Mouse (Mus musculus): ENCODE results near the gene Srgap3. TPM values are rescaled to one million over a fixed set of nuclear protein-coding genes. Genes with fewer than 3 reads are reported as not detected.

Srgap3 gene
- polyA plus RNA-seq, 1 experiment: 2.5 TPM

DNA sequence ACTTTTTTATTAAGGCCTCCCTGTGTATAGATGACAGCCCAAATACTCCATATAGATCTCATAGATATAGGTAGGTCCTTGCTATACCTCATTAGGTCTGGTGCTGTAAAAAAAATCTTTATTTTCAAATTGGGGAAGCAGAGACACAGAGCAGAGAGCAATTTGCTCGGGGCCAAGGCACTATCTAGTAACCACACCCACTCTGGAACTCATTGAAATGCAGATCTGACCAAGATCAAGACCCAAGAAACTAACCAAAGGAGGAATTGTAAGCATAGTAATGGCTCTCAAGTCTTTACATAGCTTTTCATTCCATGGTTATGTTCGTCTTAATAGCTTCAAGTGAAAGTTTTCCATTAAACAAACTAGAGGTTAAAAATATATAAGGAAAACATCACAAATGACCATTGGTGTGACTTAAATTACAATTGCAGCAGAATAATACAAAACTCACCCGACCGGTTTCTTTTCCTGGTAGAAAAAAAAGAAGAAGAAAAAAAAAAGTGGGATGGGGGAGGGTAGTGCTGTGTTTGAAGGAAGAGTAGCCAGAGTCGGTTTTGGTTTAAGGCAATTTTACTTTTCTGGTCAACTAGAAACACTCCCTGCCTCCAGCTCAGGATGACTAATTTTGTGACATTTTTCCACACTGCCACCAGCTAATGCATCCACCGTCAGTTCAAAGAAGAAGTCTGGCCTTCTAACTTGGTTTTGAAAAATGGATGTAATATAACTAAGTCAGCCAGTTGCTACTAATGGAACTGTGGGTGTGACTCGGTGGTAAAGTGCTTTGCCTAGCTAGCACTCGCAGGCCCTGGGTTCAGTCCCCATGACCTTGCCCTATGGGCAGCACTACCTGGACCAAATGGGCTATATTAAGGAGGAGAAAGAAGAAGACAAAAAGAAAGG, 3.4 kb upstream of the Srgap3 start:
- no peak for DNase-seq (ENCODE audit: low spot score)

DNA sequence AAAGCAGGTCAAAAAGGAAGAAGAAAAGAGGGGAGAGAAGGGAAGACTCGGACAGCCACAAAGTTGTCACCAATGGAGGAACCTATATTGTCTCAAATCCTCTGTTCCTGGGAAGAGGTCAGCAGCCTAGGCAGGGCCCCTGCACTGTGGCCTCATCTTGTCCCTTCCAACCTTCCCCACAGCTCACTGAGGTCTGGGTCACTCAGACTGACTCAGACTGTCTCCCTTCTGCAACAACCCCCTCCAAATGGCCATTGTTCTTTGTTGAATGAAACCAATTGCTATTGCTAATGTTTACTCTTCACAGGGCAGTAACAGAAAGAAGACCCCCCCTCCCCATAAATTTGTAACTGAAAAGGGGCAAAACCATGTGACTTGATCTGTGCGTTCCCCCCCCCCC, 2.2 kb upstream of the Srgap3 start:
- no peak for DNase-seq (ENCODE audit: low spot score)

DNA sequence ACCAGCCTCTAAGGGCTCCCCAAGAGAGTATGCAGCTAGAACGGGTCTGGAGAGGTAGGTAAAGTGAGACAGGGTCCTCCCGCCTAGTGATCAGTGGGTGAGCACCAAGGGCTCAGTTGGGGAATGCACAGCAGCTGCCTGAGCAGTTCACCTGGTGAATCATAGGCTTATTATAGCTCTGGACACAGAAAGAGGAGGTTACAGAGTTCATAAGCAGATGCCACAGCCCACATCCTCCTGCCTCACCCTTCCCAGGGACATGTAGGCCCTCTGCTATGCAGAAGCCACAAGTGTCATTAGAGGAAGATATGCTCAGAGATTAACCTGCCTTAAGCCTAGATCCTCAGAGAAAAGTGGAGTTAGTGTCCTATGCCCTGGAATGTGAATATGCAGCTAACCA, 1.4 kb upstream of the Srgap3 start:
- no peak for DNase-seq (ENCODE audit: low spot score)

DNA sequence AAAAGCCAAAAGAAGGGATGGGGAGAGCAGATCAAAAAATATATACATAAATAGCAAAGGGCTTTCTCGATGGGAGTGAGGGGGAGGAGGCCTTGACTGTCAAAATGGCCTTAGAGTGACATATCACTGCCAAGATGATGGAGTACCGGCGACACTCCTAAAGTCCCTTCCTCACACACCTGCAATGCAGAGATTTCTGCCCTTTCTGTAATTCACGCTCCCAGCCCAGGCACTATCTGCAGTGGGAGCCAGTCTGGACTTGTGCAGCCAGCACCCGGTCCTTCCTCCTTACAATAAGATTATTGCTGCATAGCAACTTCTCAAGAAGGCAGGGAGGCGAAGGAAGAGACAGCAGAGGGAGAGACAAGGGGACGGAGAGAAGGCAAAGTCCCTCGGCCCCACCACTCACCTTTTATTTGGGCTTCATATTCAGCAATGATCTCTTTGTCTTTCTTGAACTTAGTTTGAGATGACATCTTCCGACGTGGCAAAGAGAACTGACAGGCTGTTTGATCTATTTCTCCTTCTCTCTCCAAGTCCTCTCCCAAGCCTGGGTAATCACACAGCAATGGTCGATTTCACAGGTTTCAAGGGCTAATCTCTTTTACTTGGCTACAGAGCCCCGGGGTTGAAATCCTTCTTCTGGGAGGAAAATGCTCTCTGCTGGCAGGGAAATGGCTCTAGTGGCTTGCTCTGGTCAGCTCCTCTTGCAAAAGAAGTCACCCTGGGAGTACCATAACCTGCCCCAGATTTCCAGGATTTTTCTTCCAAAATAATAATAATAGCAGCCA, 850 bp downstream of the Srgap3 start:
- no peak for DNase-seq (ENCODE audit: low spot score)

DNA sequence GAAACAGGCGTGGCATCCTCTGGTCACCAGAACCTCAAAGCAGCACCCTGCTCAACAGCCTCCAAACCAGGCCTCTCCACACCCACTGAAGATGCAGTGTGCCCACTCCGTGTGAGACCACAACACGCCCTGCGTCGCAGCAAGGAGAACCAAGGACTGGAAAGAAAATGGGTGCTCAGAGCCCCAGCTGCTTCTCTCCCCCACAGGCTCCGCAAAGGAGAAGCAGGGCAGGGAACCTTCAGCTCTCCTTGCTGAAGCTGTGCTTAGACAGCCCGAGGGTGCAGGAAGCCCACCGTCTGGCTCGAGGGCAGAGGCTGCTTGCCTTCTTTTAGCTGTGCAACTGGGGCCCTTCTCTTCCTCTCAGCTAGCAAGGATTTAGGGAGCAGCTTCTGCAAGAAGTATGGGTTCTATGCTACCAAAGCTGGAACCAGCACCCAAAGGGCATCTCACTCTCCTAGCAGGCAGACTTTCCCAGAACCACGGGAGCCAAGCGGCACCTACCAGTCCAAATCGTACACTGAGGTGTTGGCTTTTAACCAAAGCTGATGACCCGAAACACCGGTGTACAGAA, 1.8 kb downstream of the Srgap3 start:
- no peak for DNase-seq (ENCODE audit: low spot score)

DNA sequence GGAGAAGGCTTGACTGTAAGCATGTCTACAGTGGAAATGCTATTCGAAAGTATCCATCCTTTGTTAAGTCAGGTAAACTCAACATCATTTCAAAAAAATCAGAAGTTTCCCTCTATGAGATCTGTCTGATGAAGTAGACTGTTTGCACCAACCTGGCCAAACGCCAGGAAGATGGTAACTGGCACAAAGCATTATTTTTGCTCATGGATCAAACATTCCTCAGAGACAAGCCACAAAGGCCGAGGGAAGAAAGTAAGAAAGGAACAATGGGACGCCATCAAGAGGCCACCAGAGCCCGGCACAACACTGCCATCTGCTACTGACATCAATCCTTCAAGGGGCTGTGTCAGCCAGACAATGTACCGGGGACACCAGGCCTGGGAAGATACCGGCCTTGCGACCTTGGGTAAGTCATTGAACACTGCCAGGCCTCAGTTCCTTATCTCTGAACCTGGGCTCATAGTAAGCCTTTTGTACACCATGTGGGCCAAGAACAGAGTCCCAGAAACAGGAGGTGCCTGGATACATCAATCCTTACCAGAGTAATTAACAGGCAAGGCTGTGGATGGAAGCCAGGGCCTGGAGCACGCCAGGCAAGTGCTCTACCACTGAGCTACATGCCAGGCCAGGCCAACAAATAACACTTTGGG, 3.3 kb downstream of the Srgap3 start:
- no peak for DNase-seq (ENCODE audit: low spot score)

DNA sequence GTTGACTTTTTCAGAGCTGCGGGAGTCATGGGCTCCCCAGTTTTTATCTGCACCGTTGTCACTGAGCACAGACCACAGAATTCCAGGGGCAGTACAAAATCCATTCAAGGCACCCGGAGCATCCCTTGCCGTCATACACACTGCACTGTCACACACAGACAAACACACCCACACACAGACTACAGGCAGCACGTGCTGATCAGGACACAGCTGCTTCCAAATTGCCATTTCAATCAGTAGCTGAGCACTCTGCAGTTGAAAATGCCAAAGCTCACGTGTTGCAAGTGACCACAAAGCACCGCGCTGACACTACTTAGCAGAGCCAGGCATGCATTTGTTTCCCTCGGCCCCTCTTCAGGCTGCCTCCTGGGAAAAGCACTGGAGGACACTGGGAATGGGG, 7.8 kb downstream of the Srgap3 start:
- DNase-seq (ENCODE audit: low spot score): no peak

DNA sequence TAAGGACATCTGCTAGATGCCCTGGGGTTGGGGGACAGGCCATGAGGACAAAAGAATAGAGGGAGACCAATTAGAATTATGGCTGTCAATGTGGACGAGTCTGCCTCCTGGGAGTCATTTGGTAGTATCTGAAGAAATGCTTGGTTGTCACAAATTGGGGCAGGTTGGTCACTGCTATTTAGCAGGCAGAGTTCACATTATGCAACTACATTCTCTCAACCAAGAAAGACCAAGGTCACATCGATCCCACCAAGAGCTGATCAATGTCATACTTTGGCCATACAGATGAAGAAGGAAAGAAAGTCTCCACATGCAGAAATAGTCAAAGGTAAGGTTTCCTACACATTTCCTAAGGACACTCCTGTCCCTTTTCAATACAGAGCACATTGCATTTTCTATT, 9.3 kb downstream of the Srgap3 start:
- DNase-seq (ENCODE audit: low spot score): no peak

DNA sequence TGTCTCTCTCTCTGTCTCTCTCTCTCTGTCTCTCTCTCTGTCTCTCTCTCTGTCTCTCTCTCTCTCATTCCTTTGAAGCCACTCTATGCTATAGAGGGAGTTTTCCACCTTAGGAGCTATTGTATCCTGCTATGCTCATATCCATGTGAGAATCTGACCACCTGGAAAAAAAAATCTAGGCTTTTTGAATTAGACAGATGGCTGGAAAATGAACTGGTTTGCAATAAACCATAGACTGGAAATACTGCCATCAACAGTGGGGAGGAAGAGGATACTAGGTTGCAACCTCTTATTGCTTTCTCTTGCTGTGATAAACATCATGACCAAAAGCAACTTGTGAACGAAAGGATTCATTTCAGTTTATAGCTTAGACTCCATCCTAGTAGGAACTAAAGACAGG, 12.6 kb downstream of the Srgap3 start:
- DNase-seq (ENCODE audit: low spot score): no peak

DNA sequence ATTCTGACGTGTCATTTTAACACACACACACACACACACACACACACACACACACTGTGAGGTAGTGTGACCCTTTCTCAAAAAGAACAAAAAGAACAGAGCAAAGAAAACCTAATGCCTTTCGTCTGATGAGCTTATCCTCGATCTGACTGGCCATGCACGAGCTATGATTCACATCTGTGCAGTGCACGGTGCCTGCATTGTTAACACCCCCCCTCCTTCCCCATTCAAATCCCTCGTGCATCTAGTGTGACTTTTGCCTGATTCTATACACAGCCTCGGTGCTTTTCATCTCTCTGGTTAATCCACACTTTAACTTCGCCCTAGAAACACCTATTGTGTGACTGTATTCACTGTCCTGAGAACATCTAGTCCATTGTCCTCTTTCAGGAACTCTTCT, 14.5 kb downstream of the Srgap3 start:
- DNase-seq (ENCODE audit: low spot score): no peak

DNA sequence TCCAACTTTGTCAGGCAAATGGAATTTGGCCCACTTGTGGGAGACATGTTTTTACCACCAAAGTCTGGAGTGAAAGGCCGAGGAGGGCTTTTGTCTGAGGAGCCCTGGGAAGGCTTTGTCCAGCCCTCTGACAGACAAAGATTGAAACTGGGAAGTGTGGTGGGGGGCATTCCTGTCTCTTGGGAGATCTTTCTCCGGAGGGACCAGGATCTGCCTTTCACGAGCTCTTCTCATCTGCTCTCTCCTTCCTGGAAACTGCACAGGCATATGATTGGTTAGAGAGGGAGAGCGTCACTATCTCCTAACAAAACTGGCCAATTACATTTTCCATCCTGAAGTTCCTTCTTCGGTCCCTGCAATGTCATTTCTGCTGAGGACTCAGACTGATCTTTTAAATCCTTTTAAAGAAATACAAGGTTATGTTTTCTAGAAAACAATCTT, 17.0 kb downstream of the Srgap3 start:
- no peak for DNase-seq (ENCODE audit: low spot score)

DNA sequence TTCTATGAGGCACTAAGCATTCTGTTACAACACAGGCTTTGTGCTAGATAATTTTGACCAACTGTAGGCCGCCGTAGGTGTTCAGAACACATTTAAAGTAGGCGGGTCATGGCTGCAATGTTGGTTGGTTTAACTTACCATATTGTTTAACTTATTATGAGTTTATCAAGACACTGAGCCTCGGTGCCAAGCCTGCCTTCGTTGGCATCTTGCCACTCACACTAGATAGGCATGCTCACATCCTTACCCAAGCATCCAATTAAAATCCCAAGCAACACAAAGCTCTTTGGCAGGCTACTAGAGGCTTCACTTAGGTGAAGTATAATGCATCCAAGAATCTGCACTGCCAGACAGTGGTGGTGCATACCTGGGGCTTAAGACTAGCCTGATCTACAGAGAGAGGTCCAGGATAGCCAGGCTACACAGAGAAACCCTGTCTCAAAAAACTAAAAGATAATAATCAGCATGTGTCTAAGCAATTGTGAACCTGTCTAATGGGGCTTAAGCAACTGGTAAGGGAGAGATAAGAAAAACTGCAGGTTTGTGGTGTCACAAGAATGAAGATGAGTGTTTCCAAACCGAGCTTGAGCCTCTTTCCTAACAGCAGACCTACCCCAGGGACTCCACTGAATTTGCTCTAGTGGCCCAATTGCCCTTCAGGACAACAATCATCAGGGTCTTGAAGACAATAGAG, 17.6 kb downstream of the Srgap3 start:
- no peak for DNase-seq (ENCODE audit: low spot score)

DNA sequence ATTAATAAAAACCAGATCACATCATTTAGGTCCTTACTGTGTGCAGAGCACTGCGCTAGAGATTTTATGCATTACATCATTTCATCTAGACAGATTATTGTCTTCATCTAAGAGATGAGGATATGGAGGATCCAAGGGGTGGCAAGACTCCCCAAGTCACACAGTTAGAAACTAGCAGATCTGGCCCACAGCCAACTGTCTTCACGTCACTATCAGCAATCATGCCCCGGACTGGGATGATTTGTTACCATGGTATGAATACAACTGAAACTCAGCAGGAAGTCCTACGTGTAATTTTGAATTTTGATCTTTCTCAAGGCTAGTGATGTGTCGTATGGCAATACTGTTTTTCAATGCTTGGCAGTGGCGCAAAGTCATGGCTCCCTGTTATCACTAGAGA, 18.2 kb downstream of the Srgap3 start:
- no peak for DNase-seq (ENCODE audit: low spot score)

DNA sequence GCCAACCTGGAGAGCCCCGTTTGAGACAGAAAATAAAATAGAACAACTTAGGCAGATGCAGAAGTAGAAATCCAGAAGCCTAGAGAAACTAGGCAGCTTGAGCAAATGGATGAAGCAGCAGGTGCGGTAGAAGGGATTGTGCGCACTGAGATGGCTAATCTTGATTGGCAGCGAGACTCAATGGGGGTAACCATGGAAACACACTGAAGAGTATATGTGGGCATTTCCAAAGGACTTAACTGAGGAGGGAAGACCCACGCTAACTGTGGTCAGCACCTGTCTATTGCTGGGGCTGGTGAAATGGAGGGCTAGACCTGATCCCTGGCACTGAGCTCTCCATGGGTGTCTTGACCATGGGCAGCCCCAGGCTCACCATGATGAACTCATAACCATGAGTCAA, 19.7 kb downstream of the Srgap3 start:
- DNase-seq (ENCODE audit: low spot score): no peak

DNA sequence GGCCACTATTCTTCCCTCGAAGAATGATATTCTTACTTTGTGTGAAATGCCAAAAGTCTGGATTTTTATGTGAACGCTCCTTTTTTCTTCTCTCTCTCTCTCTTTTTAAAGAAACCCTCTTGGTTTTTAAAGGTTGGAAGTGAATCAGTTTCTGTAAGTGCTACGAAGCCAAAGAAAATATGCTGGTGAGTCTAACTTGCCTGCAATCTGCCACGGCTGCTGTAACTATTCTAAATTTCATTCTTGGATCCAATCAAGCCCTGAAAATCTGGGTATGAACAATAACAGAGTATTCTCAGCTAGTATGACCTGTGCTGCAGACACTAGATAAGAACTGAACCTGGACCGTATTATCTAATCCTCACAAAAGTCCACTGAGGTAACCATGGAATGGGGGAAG, 21.1 kb downstream of the Srgap3 start:
- DNase-seq (ENCODE audit: low spot score): no peak

DNA sequence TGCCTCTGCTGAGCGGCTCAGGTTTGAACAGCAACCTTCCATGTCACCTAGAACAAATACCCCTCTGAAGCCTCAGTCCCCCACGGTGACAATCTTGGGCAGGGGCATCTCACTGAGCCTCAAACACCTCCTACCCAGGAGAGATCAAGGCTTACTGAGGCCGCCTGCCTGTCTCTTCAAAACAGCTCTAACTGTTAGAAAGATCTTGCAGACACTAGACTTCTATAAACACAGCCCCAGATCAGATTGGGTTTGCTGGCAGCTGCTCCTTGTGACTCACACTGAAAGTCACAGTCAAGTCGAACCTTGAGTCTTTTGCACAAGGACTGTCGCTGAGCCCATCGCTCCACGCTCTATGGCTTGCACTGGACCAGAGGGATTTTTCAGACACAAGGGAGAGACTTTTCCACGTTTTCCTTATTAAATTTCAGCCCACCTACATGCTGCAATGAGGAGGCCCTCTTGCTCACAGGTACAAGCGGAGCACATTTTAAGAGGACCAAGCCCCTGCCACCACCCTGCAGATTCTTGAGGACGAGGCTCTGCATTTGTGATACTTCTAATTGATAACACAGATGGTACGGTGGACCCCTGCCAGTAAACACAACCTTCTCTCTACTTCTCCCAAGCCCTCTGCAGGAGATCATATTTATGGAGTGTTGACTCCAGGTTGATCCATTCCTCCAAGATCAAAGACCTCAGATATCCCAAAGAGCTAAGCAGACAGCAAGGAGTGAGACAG, 21.7 kb downstream of the Srgap3 start:
- no peak for DNase-seq (ENCODE audit: low spot score)

DNA sequence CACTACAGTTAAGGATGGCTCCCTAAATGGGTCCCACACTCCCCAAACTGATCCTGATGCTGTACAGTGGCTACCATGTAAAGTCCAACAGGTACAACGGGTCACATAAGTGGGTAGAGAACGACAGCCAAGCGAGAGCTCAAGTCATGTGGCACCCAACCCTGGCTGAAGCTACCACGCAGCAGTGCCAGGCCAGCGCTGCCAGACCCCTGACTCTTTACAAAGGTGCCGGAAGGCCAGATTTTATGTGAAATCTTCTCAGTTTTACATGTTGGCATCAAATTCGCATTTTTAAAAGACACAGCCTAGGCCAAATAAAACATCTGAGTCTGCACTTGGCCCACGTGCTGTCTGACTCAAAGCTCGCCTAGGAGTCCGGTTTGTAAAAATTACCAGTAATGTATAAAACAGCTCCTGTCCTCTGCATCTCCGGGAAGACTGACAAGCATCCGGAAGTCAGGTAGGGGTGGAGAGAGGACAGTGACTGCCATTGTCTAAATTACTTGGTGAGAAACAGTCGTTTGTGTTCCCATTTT, 22.4 kb downstream of the Srgap3 start:
- DNase-seq (ENCODE audit: low spot score): no peak

DNA sequence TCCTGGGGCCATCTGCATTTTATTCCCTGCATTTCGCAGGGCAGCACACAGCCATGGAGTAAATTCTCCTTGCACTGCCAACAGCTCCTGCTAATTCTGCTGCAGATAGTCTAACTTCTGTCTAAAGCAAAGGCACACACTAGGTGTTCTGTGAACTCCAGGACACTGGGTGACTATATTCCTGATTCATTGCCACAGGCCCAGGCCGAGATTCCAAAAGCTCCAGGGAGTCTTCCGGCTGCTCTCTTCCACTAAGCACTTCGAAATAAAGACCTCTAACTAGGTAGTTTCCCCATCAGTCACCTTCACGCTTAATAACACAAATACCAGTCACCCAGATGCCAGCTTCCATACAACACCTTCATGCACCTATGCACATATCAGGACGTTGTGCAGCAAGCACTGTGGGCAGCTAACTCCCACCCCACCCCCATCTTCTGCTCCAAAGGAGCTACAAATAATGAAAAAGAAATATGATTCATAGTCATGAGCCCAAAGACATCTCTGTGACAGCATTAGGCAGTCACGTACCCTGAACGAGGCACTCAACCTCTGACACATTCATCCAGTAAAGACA, 26.4 kb downstream of the Srgap3 start:
- no peak for DNase-seq (ENCODE audit: low spot score)

DNA sequence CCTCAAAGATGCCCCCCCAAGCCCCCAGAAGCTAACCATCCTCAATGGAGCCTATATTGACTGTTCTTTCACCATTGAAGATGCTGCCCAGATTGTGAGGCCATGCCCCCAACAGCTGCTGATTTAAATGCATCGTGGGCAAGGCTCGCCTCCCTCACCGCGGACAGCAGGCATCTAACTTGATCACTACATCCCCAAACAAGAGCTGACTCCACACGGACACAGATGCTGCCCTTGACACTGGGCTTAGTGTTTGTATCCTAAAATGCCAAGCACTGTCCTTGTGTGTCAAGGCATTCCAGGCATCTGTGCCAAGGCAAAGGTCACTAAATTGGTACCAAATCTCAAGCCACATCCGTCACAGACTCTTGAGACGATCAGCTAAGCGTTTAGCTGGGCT, 29.3 kb downstream of the Srgap3 start:
- DNase-seq (ENCODE audit: low spot score): no peak

DNA sequence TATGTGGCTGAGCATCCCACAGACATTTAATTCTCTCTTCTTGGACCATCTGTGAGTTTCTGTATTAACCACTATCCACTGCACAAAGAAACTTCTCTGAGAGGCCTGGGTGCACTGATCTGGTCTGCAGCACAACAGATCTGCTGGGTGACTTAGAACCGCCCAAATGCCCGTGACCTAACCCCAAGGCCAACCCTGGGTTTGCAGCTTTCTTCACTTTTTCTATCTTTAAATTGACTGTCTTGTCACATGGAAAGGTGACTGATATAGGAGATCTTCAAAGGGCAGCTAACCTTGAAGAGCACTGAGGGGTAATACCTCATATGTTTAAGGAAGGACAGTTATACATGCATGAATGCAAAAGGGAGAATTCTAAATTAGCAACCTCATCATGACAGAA, 30.8 kb downstream of the Srgap3 start:
- DNase-seq (ENCODE audit: low spot score): no peak
